Comparison of ENCODE assay signal across 18 mouse cellular contexts in the genomic region with DNA sequence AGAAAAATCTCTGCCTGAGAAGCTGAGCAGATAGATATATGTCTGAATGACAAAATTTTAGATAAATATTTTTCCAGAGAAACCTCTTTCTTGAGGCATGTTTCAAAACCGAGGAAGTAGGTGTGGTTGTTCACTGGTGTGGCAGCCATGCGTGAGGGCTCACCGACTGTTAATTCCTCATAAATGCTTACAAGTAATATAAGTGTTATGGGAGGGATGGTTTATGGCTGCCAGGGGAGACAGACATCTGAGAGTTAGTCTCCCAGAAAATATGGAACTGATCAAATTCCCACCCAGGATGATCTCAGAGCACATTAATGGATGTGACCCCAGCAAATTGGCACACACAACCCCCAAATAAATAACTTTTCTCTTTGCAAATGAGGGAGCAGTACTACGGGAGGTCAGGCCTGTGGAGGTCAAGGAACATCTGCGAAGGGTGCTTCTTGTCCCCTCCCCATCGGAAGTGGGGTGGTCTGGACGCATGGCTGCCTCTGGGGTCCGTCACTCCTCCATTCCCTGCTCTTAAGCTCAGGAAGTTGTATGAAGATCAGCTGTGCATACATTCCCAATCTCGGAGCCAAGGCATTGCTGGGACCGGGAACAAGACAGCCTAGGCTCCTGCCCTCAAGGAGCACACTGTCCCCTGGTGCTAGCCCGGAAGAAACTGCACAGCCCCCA.
DNase-seq lines count a peak whose midpoint lies in the region; ATAC-seq and TF ChIP-seq lines count a peak whose summit lies in the region.
"Had no signal": no experiment of that assay in that cellular context is flagged by ENCODE, and none has a peak within 500 bp of the region (broad histone marks: within the 10 kb centered on the region; RNA-seq: fewer than 3 reads in every experiment).

No protein-coding gene starts in this region.

- dilution Hi-C loops in CH12.LX (cut with MboI; ENCODE audit: extremely low pct_ligation_motif_present, extremely low pct_unique_long_range_greater_than_20kb, low sequenced_read_pairs), result no loop called here

- no peak overlapping the region for H3K4me2 ChIP-seq in kidney, embryonic 14.5 days (replicated peaks; ENCODE audit: low read depth, low read length)
- H3K4me2 ChIP-seq in lung, embryonic 15.5 days, result no peak overlapping the region
- H3K4me2 ChIP-seq in CH12.LX (ENCODE audit: insufficient read depth, low read depth, poor library complexity, severe bottlenecking), result peak overlapping the region; percentile 80
- H3K4me2 ChIP-seq: embryonic facial prominence, embryonic 12.5 days; forebrain, embryonic 15.5 days; heart, embryonic 12.5 days had no signal

- TF ChIP-seq CTCF in kidney, adult 2 months (conservative IDR thresholded peaks at IDR 0.05; ENCODE audit: insufficient read depth, insufficient read length, low read depth, low read length), result no peak
- TF ChIP-seq CTCF in lung, adult 2 months (IDR thresholded peaks at IDR 0.05; ENCODE audit: insufficient read depth, low read length), result no peak
- no peak for TF ChIP-seq CTCF in CH12.LX (conservative IDR thresholded peaks at IDR 0.05 in 1 of 2, IDR thresholded peaks at IDR 0.05 in 1 of 2; ENCODE audit: low read depth in 2 of 2, low read length in 2 of 2)

- WGBS in kidney, embryonic 14.5 days, result 37% methylated on average over 11 of the region's 11 CpGs
- 62% methylated on average over 11 of the region's 11 CpGs for WGBS in kidney, adult 2 months
- 43% methylated on average over 11 of the region's 11 CpGs for WGBS in lung, embryonic 15.5 days
- WGBS in lung, adult 2 months, result 74% methylated on average over 11 of the region's 11 CpGs

- no peaks in the 10 kb centered on the region for H3K9me3 ChIP-seq in kidney, embryonic 14.5 days (ENCODE audit: control insufficient read depth, low read length)
- H3K9me3 ChIP-seq in lung, embryonic 15.5 days, result no peaks in the 10 kb centered on the region
- H3K9me3 ChIP-seq in CH12.LX (replicated peaks; ENCODE audit: low read length), result no peaks in the 10 kb centered on the region
- H3K9me3 ChIP-seq: embryonic facial prominence, embryonic 12.5 days; forebrain, embryonic 15.5 days; heart, embryonic 12.5 days; hindbrain, embryonic 10.5 days had no signal

- TF ChIP-seq POLR2A in kidney, adult 2 months (IDR thresholded peaks at IDR 0.05; ENCODE audit: low read depth, low read length), result no peak
- TF ChIP-seq POLR2A in lung, adult 2 months (IDR thresholded peaks at IDR 0.05; ENCODE audit: borderline replicate concordance, extremely low read depth, low read depth, low read length), result no peak
- peak; percentile 33; the same call in 1 of the 2 replicates for TF ChIP-seq POLR2A in CH12.LX (IDR thresholded peaks at IDR 0.05; ENCODE audit: low read depth, low read length)

- no peak overlapping the region for H3K4me3 ChIP-seq in kidney, embryonic 14.5 days (ENCODE audit: low read length)
- no peak overlapping the region for H3K4me3 ChIP-seq in kidney, adult 2 months (ENCODE audit: insufficient read depth, low read depth, low read length)
- H3K4me3 ChIP-seq in lung, embryonic 15.5 days, result no peak overlapping the region
- H3K4me3 ChIP-seq in lung, adult 2 months (replicated peaks; ENCODE audit: extremely low read depth, low read depth, low read length), result no peak overlapping the region
- peak overlapping the region in 2 of 3 experiments; percentile 51 to 57 for H3K4me3 ChIP-seq in CH12.LX (replicated peaks in 1 of 3; ENCODE audit: low read depth in 2 of 3, low read length in 2 of 3, poor library complexity in 1 of 3)
- H3K4me3 ChIP-seq: embryonic facial prominence, embryonic 12.5 days; forebrain, embryonic 15.5 days; heart, embryonic 12.5 days; hindbrain, embryonic 10.5 days had no signal

- H3K79me2 ChIP-seq in CH12.LX (replicated peaks; ENCODE audit: control insufficient read depth, extremely low read depth, insufficient read depth, poor library complexity, severe bottlenecking), result no peaks in the 10 kb centered on the region; the same call in 1 of the 2 replicates

- H3K9ac ChIP-seq in kidney, embryonic 14.5 days (ENCODE audit: low read depth, low read length), result no peak overlapping the region
- H3K9ac ChIP-seq in lung, embryonic 15.5 days, result no peak overlapping the region
- H3K9ac ChIP-seq in CH12.LX (ENCODE audit: insufficient read depth, low read depth), result peak overlapping the region; percentile 79
- H3K9ac ChIP-seq: embryonic facial prominence, embryonic 12.5 days; forebrain, embryonic 15.5 days; heart, embryonic 12.5 days had no signal

- H3K36me3 ChIP-seq in kidney, embryonic 14.5 days (ENCODE audit: control insufficient read depth, insufficient read depth, low read length), result no peaks in the 10 kb centered on the region
- no peaks in the 10 kb centered on the region for H3K36me3 ChIP-seq in kidney, adult 2 months (ENCODE audit: control insufficient read depth, insufficient read depth, low read length)
- H3K36me3 ChIP-seq in lung, embryonic 15.5 days, result no peaks in the 10 kb centered on the region
- no peaks in the 10 kb centered on the region for H3K36me3 ChIP-seq in CH12.LX (replicated peaks in 1 of 2; ENCODE audit: control insufficient read depth in 1 of 2, insufficient read depth in 1 of 2, low read length in 1 of 2)
- H3K36me3 ChIP-seq: embryonic facial prominence, embryonic 12.5 days; forebrain, embryonic 15.5 days; heart, embryonic 12.5 days; hindbrain, embryonic 10.5 days had no signal

- TF ChIP-seq EP300 in CH12.LX (IDR thresholded peaks at IDR 0.05; ENCODE audit: low read length), result no peak

- in situ Hi-C loops in CH12.LX (cut with MboI; ENCODE audit: low pct_ligation_motif_present, low pct_unique_long_range_greater_than_20kb, low sequenced_read_pairs), result no loop called here

- ATAC-seq in kidney, embryonic 14.5 days (ENCODE audit: low FRiP score, low TSS enrichment), result peak; percentile 68
- ATAC-seq in lung, embryonic 15.5 days (ENCODE audit: borderline replicate concordance, extremely low read depth, low FRiP score, low TSS enrichment), result peak; percentile 81
- ATAC-seq: activated CD4-positive, CD25-positive, alpha-beta regulatory T cell, adult 4 months; forebrain, embryonic 15.5 days; Patski had no signal

- no peak for DNase-seq in kidney, adult 8-10 months
- peak; percentile 72 for DNase-seq in kidney, postnatal 10 days
- DNase-seq in kidney, adult 2 months, result no peak
- no peak for DNase-seq in lung, adult 2 months
- no peak for DNase-seq in CH12.LX (ENCODE audit: extremely low read depth)
- DNase-seq: adrenal gland, postnatal 14 days; cerebellum, adult 11-12 months; cerebellum, adult 9-10 months; cerebellum, postnatal 25 days; gastrocnemius, postnatal 10 days had no signal

- peaks cover 26% of the 10 kb centered on the region for H3K4me1 ChIP-seq in kidney, embryonic 14.5 days (ENCODE audit: control insufficient read depth, insufficient read depth, low read length)
- H3K4me1 ChIP-seq in kidney, adult 2 months (ENCODE audit: control insufficient read depth, insufficient read depth, low read length), result no peaks in the 10 kb centered on the region
- H3K4me1 ChIP-seq in lung, embryonic 15.5 days, result peaks cover 36% of the 10 kb centered on the region
- H3K4me1 ChIP-seq in lung, adult 2 months (ENCODE audit: control insufficient read depth, insufficient read depth, low read length), result no peaks in the 10 kb centered on the region
- peaks cover 22 to 25% of the 10 kb centered on the region in 2 experiments for H3K4me1 ChIP-seq in CH12.LX (ENCODE audit: control insufficient read depth in 1 of 2, insufficient read depth in 2 of 2)

- no peak for TF ChIP-seq RAD21 in CH12.LX (IDR thresholded peaks at IDR 0.05; ENCODE audit: low read depth, low read length)

- H3K27ac ChIP-seq in kidney, embryonic 14.5 days (ENCODE audit: low read depth, low read length), result peak overlapping the region; percentile 30; the same call in 1 of the 2 replicates
- H3K27ac ChIP-seq in kidney, adult 2 months (ENCODE audit: insufficient read depth, low read depth, low read length), result no peak overlapping the region
- H3K27ac ChIP-seq in lung, embryonic 15.5 days, result peak overlapping the region; percentile 76
- H3K27ac ChIP-seq in CH12.LX (ENCODE audit: insufficient read depth, low read depth), result peak overlapping the region; percentile 83
- H3K27ac ChIP-seq: embryonic facial prominence, embryonic 12.5 days; forebrain, embryonic 15.5 days; hindbrain, embryonic 10.5 days had no signal

- H3K27me3 ChIP-seq in kidney, embryonic 14.5 days (ENCODE audit: control insufficient read depth, insufficient read depth, low read length), result peaks cover 3% of the 10 kb centered on the region; the same call in 1 of the 2 replicates
- peaks cover 1% of the 10 kb centered on the region; the same call in 1 of the 2 replicates for H3K27me3 ChIP-seq in kidney, adult 2 months (replicated peaks; ENCODE audit: control insufficient read depth, insufficient read depth, low read length)
- H3K27me3 ChIP-seq in lung, embryonic 15.5 days, result 0 out of 2 replicates have a peak, but pooled peaks cover 5% of the 10 kb centered on the region
- H3K27me3 ChIP-seq in CH12.LX (replicated peaks), result no peaks in the 10 kb centered on the region
- H3K27me3 ChIP-seq: forebrain, embryonic 15.5 days; Patski had no signal

TF ChIP-seq in CH12.LX, 34 proteins besides CTCF, POLR2A, EP300 and RAD21:
- no peak for TF ChIP-seq MAFK (IDR thresholded peaks at IDR 0.05; ENCODE audit: insufficient replicate concordance, low read length)
- 0 out of 2 replicates have a peak, but pooled peaks have one; percentile 34 for TF ChIP-seq NELFE (IDR thresholded peaks at IDR 0.05; ENCODE audit: low read depth, low read length)
- TF ChIP-seq NRF1 (IDR thresholded peaks at IDR 0.05; ENCODE audit: low read depth, low read length), result 0 out of 2 replicates have a peak, but pooled peaks have one; percentile 31
- TF ChIP-seq TCF12 (IDR thresholded peaks at IDR 0.05; ENCODE audit: low read depth, low read length), result 0 out of 2 replicates have a peak, but pooled peaks have one; percentile 51
- peak; percentile 45; the same call in 1 of the 2 replicates for TF ChIP-seq MYC (IDR thresholded peaks at IDR 0.05; ENCODE audit: low read depth, low read length)

Comparison
In these comparisons a context has a peak if more than half of its experiments do, and no peak if none do; other contexts are left out.
1. H3K4me3 ChIP-seq: peak in CH12.LX (2 of 3); none in kidney, embryonic 14.5 days (single experiment), kidney, adult 2 months (single experiment), lung, embryonic 15.5 days (single experiment) and lung, adult 2 months (single experiment).